Mouse (Mus musculus) heart, embryonic 14.5 days (tissue): ENCODE measurements at regions not wholly inside any gene's neighbourhood (a gene's known extent, or its start where the extent isn't known, plus 50 kb on each side); places are given as distances from the start of the nearest gene placed in this dataset.

Experiments
- ATAC-seq: fragments of 200-750 bp; cut with Nextera tagmentation; 2 replicates; pipeline ENCODE4 v1.8.0; 2017; ENCODE audit warnings: low read depth, moderate TSS enrichment; ENCODE audit not compliant: insufficient number of reproducible peaks, insufficient read depth, low FRiP score
- H3K27ac ChIP-seq, 2 experiments: fragments of 200-500 bp in 1 of 2; fragments of 300-500 bp in 1 of 2; sonication (generic) in 1 of 2; replicated peaks in 1 of 2; 2 replicates each; pipeline ENCODE4 v1.5.1; 2012 to 2014; ENCODE audit warnings: low read depth in 2 of 2, low read length in 2 of 2, control low read depth in 1 of 2, mild to moderate bottlenecking in 1 of 2, mixed read lengths in 1 of 2; ENCODE audit not compliant: control insufficient read depth in 1 of 2, insufficient read depth in 1 of 2
- H3K27me3 ChIP-seq: fragments of 300-500 bp; sonication (generic); 2 replicates; pipeline ENCODE4 v1.6.1; 2014; ENCODE audit warnings: mild to moderate bottlenecking, low read length, control low read depth; ENCODE audit not compliant: control insufficient read depth, insufficient read depth
- H3K36me3 ChIP-seq: fragments of 300-500 bp; sonication (generic); 2 replicates; pipeline ENCODE4 v1.6.1; 2014; ENCODE audit warnings: mild to moderate bottlenecking, control low read depth, low read length, mixed read lengths; ENCODE audit not compliant: control insufficient read depth, insufficient read depth
- H3K4me1 ChIP-seq, 2 experiments: fragments of 200-500 bp in 1 of 2; fragments of 300-500 bp in 1 of 2; sonication (generic) in 1 of 2; 2 replicates each; pipeline ENCODE4 v1.6.1; 2012 to 2014; ENCODE audit warnings: low read length in 2 of 2, control low read depth in 1 of 2, mixed read lengths in 1 of 2; ENCODE audit not compliant: control insufficient read depth in 2 of 2, insufficient read depth in 2 of 2
- H3K4me2 ChIP-seq: fragments of 300-500 bp; sonication (generic); 2 replicates; pipeline ENCODE4 v1.6.1; 2014; ENCODE audit warnings: mild to moderate bottlenecking, low read length
- H3K4me3 ChIP-seq, 2 experiments: fragments of 200-500 bp in 1 of 2; fragments of 300-500 bp in 1 of 2; sonication (generic) in 1 of 2; 2 replicates each; pipeline ENCODE4 v1.5.1; 2012 to 2014; ENCODE audit warnings: low read length in 2 of 2, mild to moderate bottlenecking in 2 of 2, control low read depth in 1 of 2, low read depth in 1 of 2, moderate library complexity in 1 of 2; ENCODE audit not compliant: control insufficient read depth in 1 of 2, insufficient read depth in 1 of 2
- H3K9ac ChIP-seq: fragments of 300-500 bp; sonication (generic); 2 replicates; pipeline ENCODE4 v1.6.1; 2014; ENCODE audit warnings: mild to moderate bottlenecking, low read length
- H3K9me3 ChIP-seq: fragments of 300-500 bp; sonication (generic); 2 replicates; pipeline ENCODE4 v1.6.1; 2016; ENCODE audit warnings: low read length, control low read depth; ENCODE audit not compliant: control insufficient read depth
- WGBS: fragments of 180-500 bp; shearing (Covaris S2); extraction: QIAGEN DNeasy Blood & Tissue Kit; methylation state at CpG from one replicate; pipeline ENCODE4 v1.1.7; 2014; 5-methylcytosine and 5-hydroxymethylcytosine counted together

DNA sequence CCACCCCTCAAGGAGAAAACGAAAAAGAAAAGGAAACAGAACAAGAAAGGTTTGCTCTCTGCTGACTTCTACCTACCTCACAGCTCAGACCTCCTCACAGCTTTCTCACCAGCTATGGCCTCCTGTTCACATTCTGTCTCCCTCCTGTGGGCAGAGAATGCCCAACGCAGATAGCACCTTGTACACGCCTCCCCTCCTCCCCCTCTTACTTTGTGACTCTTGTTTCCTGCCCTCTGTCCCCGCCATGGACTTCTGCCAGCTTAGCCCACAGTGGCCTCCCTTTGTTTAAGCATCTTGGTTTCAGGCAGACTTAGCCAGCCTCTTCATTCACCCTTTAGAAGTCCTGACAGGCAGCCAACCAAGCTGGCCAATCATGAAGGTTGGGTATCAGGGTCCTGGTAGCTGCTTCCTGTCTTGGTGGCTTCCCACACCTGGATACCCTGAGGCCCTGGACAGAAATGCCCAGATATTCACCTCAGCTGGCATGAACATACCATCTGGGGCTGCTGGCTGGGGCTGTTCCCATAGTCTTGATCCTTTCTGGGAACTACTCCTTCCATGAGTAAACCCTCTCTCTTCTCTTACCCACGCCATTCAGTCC lies 1287.2 kb upstream of the A1bg start:
- Histone ChIP-seq H3K36me3 (no peaks in the 10 kb centered on the region), H3K9ac (no peak overlapping the region), H3K4me1 (peaks cover 4 to 11% of the 10 kb centered on the region in 2 experiments), H3K9me3 (no peaks in the 10 kb centered on the region), H3K4me2 (no peak overlapping the region), H3K27me3 (no peaks in the 10 kb centered on the region), H3K4me3 (no peak overlapping the region), H3K27ac (no peak overlapping the region)
- 62% methylated on average over 5 of the region's 5 CpGs for WGBS
- no peak for ATAC-seq

DNA sequence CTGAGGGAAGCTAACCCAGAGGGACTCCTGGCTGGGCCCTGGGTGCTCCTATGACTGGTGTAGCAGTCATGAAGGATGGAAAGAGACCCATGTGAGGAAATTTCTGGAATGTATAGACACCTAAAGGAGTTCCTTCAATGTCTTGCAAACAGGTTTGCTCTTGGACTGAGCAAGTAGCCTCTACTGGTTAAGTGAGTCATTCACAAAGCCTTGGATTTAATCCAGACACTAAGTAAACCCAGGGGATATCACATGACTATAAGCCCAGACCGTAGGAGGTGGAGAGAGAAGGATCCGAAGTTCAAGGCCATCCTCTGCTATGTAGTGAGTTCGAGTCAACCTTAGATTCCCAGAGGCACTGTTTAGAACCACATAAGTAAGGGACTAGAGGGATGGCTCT lies 1286.5 kb upstream of the A1bg start:
- WGBS, result 83% methylated on average over 3 of the region's 3 CpGs
- no peak overlapping the region for H3K9ac ChIP-seq
- no peak for ATAC-seq

DNA sequence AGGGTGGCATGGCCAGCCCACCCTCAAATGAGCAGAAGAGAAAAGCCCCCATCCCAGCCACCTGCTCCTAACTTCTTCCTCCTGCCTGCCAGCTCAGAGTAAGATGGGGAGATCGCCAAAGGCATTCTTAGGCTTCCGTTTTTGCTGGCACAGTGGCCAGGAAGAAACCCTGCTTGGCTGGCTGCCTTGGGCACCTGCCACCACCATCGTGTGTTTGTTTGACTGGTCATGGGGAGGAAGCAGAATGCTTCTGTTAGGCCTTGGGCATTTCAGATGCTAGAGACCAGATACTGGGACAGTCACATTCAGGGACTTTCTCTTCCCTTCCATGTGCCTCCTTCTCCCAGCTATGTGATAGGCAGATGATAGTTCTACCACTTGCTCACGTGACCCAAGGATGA lies 1283.7 kb upstream of the A1bg start:
- H3K4me2 ChIP-seq, result no peak overlapping the region
- H3K27ac ChIP-seq, result no peak overlapping the region
- no peaks in the 10 kb centered on the region for H3K27me3 ChIP-seq
- H3K36me3 ChIP-seq, result no peaks in the 10 kb centered on the region
- WGBS, result 75% methylated on average over 4 of the region's 4 CpGs
- H3K9ac ChIP-seq, result no peak overlapping the region
- no peak overlapping the region for H3K4me3 ChIP-seq
- no peaks in the 10 kb centered on the region for H3K9me3 ChIP-seq
- H3K4me1 ChIP-seq, result peaks cover 10 to 13% of the 10 kb centered on the region in 2 experiments
- ATAC-seq, result no peak

More for the DNA sequence above, 1286.5 kb upstream of the A1bg start:
- Histone ChIP-seq H3K36me3 (no peaks in the 10 kb centered on the region), H3K4me2 (no peak overlapping the region), H3K9me3 (no peaks in the 10 kb centered on the region), H3K27me3 (no peaks in the 10 kb centered on the region), H3K4me1 (peaks cover 7 to 11% of the 10 kb centered on the region in 2 experiments), H3K27ac (no peak overlapping the region), H3K4me3 (no peak overlapping the region)

DNA sequence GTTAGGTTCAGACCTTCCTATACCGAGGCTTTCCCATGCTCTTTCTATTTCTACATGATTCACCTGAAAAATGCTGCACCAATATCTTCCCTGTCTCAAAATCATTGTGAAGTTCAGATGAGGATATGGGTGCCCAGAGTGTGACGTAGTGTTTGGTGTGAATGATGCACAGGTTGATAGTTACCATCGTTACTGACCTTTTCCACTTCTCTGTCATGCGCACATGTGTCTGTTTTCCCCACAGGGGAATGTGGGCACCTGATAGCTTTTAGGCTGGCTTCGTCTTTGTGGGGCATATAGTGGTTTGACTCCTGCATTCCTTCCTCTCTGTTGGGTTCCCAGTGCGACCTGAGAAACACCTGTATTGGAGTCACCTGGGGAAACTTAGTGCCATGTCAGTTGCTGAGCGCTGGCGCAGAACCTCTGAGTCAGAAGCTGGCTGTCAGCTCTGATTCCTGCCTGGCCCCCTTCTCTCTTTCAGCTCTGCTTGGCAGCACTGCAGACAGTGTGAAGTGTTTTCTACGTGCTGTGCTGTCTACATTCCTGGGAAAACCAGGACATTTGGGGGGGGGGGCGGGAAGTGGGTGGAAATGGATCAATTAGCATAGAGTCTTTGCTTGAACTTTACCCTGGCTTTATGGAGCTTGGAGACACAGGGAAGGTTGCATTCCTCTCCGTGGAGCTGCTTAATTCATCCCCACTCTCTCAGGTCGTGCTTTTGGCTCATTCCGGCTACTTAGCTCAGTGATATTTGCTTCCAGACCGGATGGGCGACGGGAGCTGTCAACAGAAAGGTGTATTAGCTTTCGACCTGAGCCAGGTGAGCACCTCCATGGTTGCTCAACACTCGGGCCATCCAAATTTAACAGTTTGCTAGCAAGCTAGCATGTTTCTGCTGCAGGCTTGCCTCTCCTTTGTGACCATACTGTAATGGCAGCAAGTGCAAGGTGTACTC lies 1281.4 kb upstream of the A1bg start:
- Histone ChIP-seq H3K4me3 (no peak overlapping the region), H3K9ac (no peak overlapping the region), H3K9me3 (no peaks in the 10 kb centered on the region), H3K27ac (0 out of 4 replicates have a peak overlapping the region, but pooled peaks of 1 of the 2 experiments have one; percentile 19), H3K36me3 (no peaks in the 10 kb centered on the region), H3K4me1 (peaks cover 6% of the 10 kb centered on the region in 2 experiments; a peak in 3 of 4 replicates), H3K27me3 (no peaks in the 10 kb centered on the region), H3K4me2 (no peak overlapping the region; the same call in 1 of the 2 replicates)
- WGBS, result 62% methylated on average over 18 of the region's 18 CpGs
- no peak for ATAC-seq

DNA sequence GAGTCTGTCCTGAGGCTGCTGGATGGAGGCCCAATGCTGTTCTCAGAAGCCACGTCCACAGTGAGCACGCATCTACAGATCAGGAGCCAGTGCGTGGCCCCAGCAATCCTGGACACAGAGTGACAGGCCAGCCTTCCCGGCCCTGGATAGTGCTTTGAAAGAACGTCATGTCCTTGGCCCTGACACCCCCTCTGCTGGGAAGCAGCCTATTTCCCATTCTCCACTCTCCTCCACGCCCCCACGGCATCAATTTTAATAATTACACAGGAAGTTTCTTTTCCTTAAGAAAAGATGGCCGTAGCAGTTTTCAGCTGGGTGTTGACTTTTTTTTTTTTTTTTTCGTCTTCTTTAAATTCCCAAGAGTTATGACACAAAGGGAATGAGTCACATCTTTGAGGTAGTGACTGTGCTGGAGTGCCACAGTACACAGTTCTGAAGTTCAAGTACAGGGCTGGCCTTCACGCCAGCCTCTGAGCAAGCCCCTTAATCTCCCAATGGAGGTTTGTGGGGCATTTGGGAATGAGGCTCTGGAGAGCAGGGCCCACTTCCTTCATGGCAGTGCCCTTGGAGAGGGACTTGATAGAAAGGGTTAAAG lies 1280.1 kb upstream of the A1bg start:
- Histone ChIP-seq H3K9ac (no peak overlapping the region), H3K4me2 (no peak overlapping the region), H3K9me3 (no peaks in the 10 kb centered on the region), H3K36me3 (no peaks in the 10 kb centered on the region), H3K4me3 (no peak overlapping the region), H3K27me3 (no peaks in the 10 kb centered on the region), H3K27ac (no peak overlapping the region), H3K4me1 (peaks cover 6% of the 10 kb centered on the region in 2 experiments; a peak in 3 of 4 replicates)
- 72% methylated on average over 10 of the region's 10 CpGs for WGBS
- no peak for ATAC-seq

DNA sequence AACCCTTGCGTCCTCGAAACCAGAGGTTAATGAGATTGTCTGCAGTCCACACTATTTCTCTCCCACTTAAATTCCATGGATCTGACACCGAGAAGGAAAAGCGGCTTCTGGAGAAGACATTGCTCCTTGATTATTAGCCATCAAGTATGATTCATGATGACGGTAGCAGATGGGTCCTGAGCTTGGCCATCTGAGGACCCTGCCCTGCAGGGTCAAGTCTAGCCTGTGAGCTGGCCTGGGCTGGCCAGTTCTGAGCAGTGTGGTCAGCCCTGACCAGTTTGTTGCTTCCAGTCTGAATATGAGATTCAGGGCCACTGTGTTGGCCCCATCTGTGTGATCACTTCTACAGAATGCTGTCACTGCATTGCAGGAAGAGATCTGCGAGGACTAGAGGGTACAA lies 1275.9 kb upstream of the A1bg start:
- H3K27me3 ChIP-seq, result no peaks in the 10 kb centered on the region
- WGBS, result 94% methylated on average over 6 of the region's 6 CpGs
- no peaks in the 10 kb centered on the region for H3K36me3 ChIP-seq
- no peak overlapping the region for H3K9ac ChIP-seq
- H3K27ac ChIP-seq, result no peak overlapping the region
- H3K4me3 ChIP-seq, result no peak overlapping the region
- H3K9me3 ChIP-seq, result no peaks in the 10 kb centered on the region
- 0 out of 4 replicates have a peak, but pooled peaks cover under 1 to 2% of the 10 kb centered on the region in 2 experiments for H3K4me1 ChIP-seq
- no peak for ATAC-seq
- H3K4me2 ChIP-seq, result no peak overlapping the region

DNA sequence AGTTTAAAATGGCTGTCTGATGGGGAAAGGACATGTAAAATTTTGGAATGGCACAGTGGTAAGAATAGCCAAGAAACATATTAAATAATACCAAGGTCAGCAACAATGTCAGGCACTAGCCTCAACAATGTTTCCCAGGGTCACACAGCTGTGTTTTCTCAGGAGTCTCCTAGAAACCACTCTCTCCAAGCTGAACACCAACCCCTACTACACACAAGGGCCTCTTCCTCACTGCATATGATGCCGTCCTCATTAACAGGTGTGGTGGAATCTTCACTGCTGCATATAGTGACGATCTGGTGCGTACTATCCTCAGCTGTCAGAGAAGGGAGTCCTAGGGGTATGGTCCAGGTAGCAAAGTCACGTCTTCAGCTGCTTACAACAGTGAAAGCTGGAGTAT lies 1275.4 kb upstream of the A1bg start:
- no peak overlapping the region for H3K4me3 ChIP-seq
- no peaks in the 10 kb centered on the region for H3K27me3 ChIP-seq
- H3K36me3 ChIP-seq, result no peaks in the 10 kb centered on the region
- H3K9ac ChIP-seq, result no peak overlapping the region
- H3K4me1 ChIP-seq, result 0 out of 4 replicates have a peak, but pooled peaks cover 0 to 2% of the 10 kb centered on the region in 2 experiments
- H3K4me2 ChIP-seq, result no peak overlapping the region
- no peak overlapping the region for H3K27ac ChIP-seq
- no peak for ATAC-seq
- WGBS, result 90% methylated on average over 4 of the region's 4 CpGs
- H3K9me3 ChIP-seq, result no peaks in the 10 kb centered on the region
